Mouse (Mus musculus): ENCODE results near the gene Pbx4.

GRCm38 (mm10) chr8:69848951-69849350, 16.7 kb downstream of the Pbx4 start:
- TF ChIP-seq CTCF (IDR thresholded peaks at IDR 0.05; ENCODE audit: insufficient read depth, low read depth, low read length) (no peak), POLR2A (IDR thresholded peaks at IDR 0.05; ENCODE audit: insufficient read depth, low read depth, low read length) (no peak)

Measured in olfactory bulb, adult 2 months (tissue).